Mouse (Mus musculus): Measurements from ENCODE around the gene Pdzk1. TPM values are rescaled to one million over a fixed set of nuclear protein-coding genes. Genes with fewer than 3 reads are reported as not detected.
A peak's percentile ranks its signal among the peaks of the same experiment; 100 is the strongest.

Gene Pdzk1
- polyA plus RNA-seq, 1 experiment from 2014 or later = 0.16 TPM

GRCm38 (mm10) chr3:96904851-96905541 lies 75.9 kb downstream of the Pdzk1 start, which contains the start of gene Gpr89:
Gene Gpr89, minus strand, starts transcription at chr3:96905346.
- H3K36me3 ChIP-seq = no peaks in the 10 kb centered on the region
- H3K4me3 ChIP-seq = peak within 1 kb of the TSS; percentile 86
- H3K27ac ChIP-seq (replicated peaks) = peak within 1 kb of the TSS; percentile 71
- peak; percentile 98 for ATAC-seq (ENCODE audit: low FRiP score, low read depth)
- H3K4me2 ChIP-seq = peak within 1 kb of the TSS; percentile 71
- under 1% methylated on average over 40 of the region's 40 CpGs for WGBS
- peaks cover 10% of the 10 kb centered on the region; the same call in 1 of the 2 replicates for H3K27me3 ChIP-seq
- H3K9me3 ChIP-seq = no peaks in the 10 kb centered on the region
- H3K4me1 ChIP-seq (replicated peaks) = peaks cover 15% of the 10 kb centered on the region
- peak within 1 kb of the TSS; percentile 91 for H3K9ac ChIP-seq

GRCm38 (mm10) chr3:96905592-96905991 lies 76.5 kb downstream of the Pdzk1 start:
- peak overlapping the region; percentile 71 for H3K4me2 ChIP-seq
- 47% methylated on average over 9 of the region's 9 CpGs for WGBS
- H3K4me3 ChIP-seq = peak overlapping the region; percentile 86
- H3K36me3 ChIP-seq = no peaks in the 10 kb centered on the region
- peak; percentile 31; the same call in 1 of the 2 replicates for ATAC-seq (ENCODE audit: low FRiP score, low read depth)
- H3K9me3 ChIP-seq = no peaks in the 10 kb centered on the region
- H3K9ac ChIP-seq = peak overlapping the region; percentile 91
- peaks cover 15% of the 10 kb centered on the region for H3K4me1 ChIP-seq (replicated peaks)
- H3K27ac ChIP-seq (replicated peaks) = no peak overlapping the region
- H3K27me3 ChIP-seq = peaks cover 10% of the 10 kb centered on the region; the same call in 1 of the 2 replicates

Other genes starting within 250 kb of the Pdzk1 start
- gene Polr3gl, start 235.1 kb upstream of the Pdzk1 start, polyA plus RNA-seq (2015; fragmentation: Nextera tagmentation; extraction: Ambion mirVana) = 36.8 and 38.8 TPM in 2 replicates
- 16.7 and 19.9 TPM in 2 replicates for gene Ankrd34a, start 232.6 kb upstream of the Pdzk1 start, polyA plus RNA-seq (2015; fragmentation: Nextera tagmentation; extraction: Ambion mirVana)
- 5.4 and 6.1 TPM in 2 replicates for gene Lix1l, start 228.1 kb upstream of the Pdzk1 start, polyA plus RNA-seq (2015; fragmentation: Nextera tagmentation; extraction: Ambion mirVana)
- 109 and 119 TPM in 2 replicates for gene Rbm8a, start 199.4 kb upstream of the Pdzk1 start, polyA plus RNA-seq (2015; fragmentation: Nextera tagmentation; extraction: Ambion mirVana)
- 54.7 and 59.9 TPM in 2 replicates for gene Pex11b, start 193.9 kb upstream of the Pdzk1 start, polyA plus RNA-seq (2015; fragmentation: Nextera tagmentation; extraction: Ambion mirVana)
- gene Gm42957, start 193.8 kb upstream of the Pdzk1 start, polyA plus RNA-seq (2015; fragmentation: Nextera tagmentation; extraction: Ambion mirVana) = 0.05 and 0.13 TPM in 2 replicates
- gene Itga10, start 183.7 kb upstream of the Pdzk1 start, polyA plus RNA-seq (2015; fragmentation: Nextera tagmentation; extraction: Ambion mirVana) = 1.1 and 1.4 TPM in 2 replicates
- gene Ankrd35, start 159.2 kb upstream of the Pdzk1 start, polyA plus RNA-seq (2015; fragmentation: Nextera tagmentation; extraction: Ambion mirVana) = 2.2 and 2.7 TPM in 2 replicates
- 38.3 and 42.6 TPM in 2 replicates for gene Pias3, start 132.9 kb upstream of the Pdzk1 start, polyA plus RNA-seq (2015; fragmentation: Nextera tagmentation; extraction: Ambion mirVana)
- 19.0 and 19.4 TPM in 2 replicates for gene Nudt17, start 120.7 kb upstream of the Pdzk1 start, polyA plus RNA-seq (2015; fragmentation: Nextera tagmentation; extraction: Ambion mirVana)
- gene Polr3c, start 101.7 kb upstream of the Pdzk1 start, polyA plus RNA-seq (2015; fragmentation: Nextera tagmentation; extraction: Ambion mirVana) = 29.7 and 31.1 TPM in 2 replicates
- 72.2 and 76.6 TPM in 2 replicates for gene Rnf115, start 101.6 kb upstream of the Pdzk1 start, polyA plus RNA-seq (2015; fragmentation: Nextera tagmentation; extraction: Ambion mirVana)
- gene Cd160, start 67 bp downstream of the Pdzk1 start, polyA plus RNA-seq (2015; fragmentation: Nextera tagmentation; extraction: Ambion mirVana) = 0.26 and 0.29 TPM in 2 replicates
- 3.1 and 3.3 TPM in 2 replicates for gene Gja5, start 75.4 kb downstream of the Pdzk1 start, polyA plus RNA-seq (2015; fragmentation: Nextera tagmentation; extraction: Ambion mirVana)
- gene Gpr89, start 76.1 kb downstream of the Pdzk1 start, polyA plus RNA-seq (2015; fragmentation: Nextera tagmentation; extraction: Ambion mirVana) = 38.5 and 41.6 TPM in 2 replicates
- 0.03 TPM in 1 of 2 replicates, not detected in the other for gene Gja8, start 96.7 kb downstream of the Pdzk1 start, polyA plus RNA-seq (2015; fragmentation: Nextera tagmentation; extraction: Ambion mirVana)

Measured in hindbrain, embryonic 15.5 days (tissue).